Mouse (Mus musculus) embryo, embryonic 11 days (tissue): ENCODE measurements around the gene Eif2b5.
A peak's percentile ranks its signal among the peaks of the same experiment; 100 is the strongest.

Experiments
- DNase-seq: peaks from one replicate; pipeline ENCODE4 v3.0.0-alpha.2; 2015

The Eif2b5 gene

DNA sequence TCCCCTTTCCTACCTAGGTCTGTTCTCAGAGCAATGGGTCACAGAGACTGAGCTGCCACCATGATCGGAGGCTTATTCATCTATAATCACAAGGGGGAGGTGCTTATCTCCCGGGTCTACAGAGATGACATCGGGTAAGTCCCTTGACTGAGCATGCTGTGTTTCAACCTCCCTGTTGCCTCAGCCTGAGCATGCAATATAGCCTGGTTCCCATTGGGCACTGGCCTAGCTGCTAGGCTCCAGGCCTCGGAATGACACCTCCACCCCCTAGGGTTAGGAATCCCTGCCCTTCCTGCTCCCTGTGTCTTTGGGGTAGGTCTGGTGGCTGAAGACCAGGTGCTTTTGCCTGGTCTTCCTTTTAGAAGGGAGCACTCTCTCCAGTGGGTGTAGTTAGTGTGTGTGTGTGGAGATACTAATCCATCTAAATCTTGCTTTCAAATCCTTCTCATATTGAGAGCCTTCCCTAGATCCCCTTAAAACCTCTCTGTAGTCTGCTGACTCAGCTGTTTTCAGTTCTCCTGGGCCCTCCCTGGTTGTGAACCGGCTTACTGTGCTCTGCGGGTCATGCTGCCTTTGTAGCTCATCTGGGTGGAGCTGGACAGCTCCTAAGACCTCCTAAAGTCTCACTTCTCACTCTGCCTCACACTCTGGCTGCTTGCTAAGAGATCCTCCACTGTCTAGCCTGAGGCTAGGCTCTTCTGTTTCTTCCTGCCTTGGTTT is 39.1 kb downstream of the Eif2b5 start:
- DNase-seq: no peak

DNA sequence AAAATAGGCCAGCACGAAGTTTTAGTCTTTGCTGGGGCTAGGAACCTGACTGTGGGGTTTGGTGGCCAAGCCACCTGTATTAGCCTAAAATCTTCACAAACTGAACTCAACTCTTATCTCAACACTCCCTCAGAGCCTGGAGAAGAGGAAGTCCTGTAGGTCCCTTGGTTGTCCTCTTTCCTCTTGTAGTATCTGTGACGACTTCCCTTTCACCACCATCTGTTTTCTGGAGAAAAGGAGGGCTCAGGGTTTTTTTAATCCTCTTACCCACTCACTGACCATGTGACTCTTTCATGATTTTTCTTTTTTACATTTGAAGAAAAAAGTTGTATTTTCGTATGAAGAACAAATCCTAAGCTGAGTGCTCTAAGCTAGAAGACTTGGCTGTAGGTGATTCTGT is 41.0 kb downstream of the Eif2b5 start:
- no peak for DNase-seq

DNA sequence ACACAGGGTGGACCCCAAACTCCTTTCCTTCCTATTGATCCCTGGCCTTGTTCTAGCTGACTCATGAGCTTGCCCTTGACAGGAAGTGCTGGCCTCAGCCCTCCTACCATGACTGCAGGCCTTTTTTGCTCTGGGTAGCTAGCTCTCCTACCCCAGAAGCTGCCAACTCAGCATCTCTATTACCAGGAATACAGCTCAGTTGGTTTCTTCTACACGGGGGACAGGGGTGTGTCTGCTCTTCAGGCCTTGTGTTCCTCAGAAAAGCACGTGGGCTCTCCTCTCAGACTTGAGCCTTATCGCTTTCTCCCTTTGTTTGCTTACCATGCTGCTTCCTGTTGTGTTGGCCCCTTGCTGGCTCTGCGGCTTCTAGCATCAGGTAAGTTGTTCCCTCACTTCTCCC is 41.8 kb downstream of the Eif2b5 start:
- DNase-seq: no peak

DNA sequence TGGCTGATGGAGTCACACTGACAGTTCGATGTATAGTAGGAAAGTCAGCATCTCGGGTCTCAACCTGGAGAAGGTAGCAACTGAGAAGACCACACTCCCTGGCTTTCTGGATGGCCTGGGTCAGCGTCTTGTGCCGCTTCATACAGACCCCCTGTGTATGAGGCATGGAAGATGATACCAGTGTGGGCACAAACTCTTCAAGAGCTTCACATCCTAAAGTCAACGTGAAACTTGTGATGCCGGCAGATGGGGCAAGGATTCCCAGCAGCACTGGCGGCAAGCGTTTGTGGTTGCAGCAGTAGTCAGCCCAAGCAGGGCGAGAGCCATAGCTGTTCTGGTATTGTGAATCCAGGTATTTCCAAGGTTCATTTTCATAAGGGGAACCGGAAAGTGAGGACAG is 47.1 kb downstream of the Eif2b5 start:
- DNase-seq: no peak

DNA sequence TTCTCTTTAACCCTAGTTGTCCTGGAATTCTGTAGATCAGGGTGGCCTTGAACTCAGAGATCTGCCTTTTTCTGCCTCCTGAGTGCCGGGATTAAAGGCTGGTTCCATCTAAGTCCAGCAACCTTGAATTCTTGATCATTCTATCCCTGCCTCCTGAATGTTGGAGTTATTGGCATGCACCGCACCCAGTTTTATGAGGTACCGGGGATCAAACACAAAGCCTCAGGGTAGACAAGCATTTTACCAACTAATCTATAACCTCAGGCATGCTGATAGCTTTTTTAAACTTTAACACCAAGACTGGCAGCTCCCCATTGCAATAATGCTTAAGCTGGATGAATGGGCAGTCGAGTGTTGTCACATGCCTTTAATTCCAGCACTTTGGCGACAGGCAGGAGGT is 48.8 kb downstream of the Eif2b5 start:
- no peak for DNase-seq

DNA sequence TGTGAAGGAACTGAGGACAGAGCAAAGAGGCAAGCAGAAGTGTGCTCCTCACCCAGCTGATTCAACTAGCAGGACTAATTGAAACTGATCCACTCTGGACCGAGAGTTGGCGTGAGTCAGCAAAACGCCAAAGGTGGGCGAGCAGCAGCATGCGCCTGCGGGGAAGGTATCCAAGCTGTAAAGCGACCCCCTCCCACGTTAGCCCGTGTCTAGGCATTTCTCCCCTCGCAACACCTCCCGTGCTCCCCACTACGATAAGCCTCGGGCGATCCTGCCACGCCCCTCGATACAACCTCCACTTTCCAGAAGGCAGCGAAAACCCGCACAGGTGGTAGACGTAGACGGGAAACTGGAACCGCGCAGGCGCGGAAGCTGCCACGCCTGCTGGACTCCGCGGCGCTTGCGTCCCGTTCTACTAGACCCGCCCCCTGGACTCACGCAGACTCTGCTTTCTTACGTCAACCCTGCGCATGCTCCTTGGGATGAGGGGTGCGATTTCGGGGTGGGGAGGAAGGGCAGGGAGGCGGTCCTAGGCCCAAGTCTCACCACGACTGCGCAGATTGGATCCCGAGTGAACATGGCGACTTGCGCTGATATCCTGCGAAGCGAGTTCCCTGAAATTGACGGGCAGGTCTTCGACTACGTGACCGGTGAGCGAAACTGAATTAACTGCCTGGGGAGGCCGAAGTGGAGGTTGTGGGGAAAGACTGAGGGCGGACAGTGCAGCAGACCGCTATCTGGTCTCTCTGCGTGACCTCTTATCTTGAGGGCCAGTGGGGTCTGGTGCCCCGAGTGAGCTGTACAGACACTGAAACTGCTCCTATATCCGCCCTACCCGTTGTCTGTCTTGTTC is 49.7 kb downstream of the Eif2b5 start, which contains the start of gene Abcf3:
TSS of gene Abcf3 (plus strand) at position 482 of the 853 bp plus-strand sequence.
- DNase-seq: peak; percentile 100

DNA sequence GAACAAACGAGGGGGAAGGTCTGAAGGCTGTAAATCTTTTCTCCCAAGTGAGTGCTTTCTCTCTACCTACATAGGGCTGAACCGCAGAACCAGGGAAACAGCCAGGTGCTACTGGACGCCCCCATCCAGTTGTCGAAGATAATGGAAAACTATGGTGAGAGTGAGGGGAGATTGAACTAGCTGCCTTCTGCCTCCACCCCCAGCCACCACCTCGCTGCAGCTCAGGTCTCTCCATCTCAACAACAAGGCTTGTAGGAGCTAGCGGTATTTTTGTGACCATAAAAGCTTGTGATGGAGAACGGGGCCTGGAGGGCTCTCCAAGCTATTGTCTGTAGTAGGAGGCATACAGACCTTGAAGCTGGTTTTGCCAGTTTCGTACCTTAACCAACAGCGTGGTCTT is 50.5 kb downstream of the Eif2b5 start:
- DNase-seq: no peak

DNA sequence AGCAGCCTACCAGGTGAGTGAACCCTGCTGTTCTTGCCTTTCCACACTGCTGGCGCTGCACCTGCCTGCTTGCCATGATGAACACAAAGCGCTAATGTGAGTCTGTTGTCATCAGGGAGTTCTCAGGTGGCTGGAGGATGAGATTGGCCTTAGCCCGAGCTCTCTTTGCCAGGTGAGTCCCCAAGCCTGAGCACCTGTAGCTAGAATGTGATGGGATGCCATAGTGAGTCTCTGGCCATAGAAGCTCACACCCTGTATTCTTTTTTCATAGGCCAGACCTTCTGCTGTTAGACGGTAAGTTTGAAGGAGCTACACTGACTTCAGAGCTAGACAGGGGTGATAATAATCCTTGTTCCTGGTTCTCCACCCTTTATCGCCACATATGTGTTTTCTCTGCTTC is 53.1 kb downstream of the Eif2b5 start:
- DNase-seq: no peak

DNA sequence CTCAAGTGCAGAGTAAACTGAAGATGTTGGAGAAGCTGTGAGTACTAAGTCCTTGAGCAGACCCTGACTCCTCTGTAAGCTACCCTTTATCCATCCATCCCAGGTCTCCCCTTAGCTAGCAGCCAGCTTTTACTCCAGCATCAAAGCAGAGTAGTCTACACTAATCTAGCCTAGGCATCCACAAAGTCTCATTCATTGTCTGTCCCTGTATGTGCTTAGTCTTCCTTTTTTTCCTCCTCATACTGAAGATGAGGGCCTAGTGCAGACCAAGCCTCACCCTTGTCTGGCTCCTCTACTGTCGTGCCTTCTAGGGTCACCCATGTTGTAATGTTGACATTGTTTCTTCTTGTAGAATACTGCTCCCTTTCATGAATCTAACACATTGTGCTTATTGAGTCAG is 54.0 kb downstream of the Eif2b5 start:
- DNase-seq: no peak

DNA sequence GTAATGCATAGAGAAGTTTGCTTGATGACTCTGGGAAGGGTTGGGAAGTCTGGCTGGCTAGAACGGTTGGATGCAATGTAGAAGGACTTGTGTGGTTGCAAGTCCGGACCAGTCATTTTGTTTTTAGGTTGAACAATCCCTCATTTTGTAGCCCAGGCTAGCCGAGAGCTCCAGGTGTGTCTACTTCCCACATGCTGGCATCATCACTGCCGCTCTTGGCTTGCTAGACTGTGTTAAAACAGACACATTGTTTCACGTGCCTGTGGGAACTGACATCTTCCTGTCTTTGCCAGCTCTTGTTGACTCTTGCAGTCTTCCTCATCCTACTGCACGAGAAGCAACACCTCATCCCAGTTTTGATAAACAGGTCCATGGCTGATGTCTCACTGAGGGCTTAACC is 56.4 kb downstream of the Eif2b5 start:
- no peak for DNase-seq

DNA sequence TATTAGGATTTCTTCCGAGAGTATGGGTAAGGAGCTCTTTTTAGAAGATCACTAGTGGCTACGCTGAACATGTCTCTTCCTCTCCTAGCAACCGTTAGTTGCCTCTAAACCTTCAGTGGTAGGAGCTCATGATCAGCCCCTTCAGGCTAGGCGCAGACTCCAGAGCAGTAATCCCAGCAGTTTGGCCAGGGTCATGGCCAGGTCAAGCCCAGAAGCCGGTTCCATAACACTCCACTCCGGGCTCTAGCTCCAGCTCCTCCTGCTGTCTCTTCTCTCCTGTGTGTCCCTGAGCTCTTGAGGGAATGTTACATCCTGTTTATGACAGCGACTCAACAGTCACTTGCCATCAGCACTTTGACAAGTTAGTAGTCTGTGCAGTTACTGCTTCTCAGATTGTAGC is 58.8 kb downstream of the Eif2b5 start:
- DNase-seq: no peak
